Mouse (Mus musculus) embryonic facial prominence, embryonic 12.5 days (tissue): ENCODE measurements around the gene Chchd6. TPM values are rescaled to one million over a fixed set of nuclear protein-coding genes. Genes with fewer than 3 reads are reported as not detected.

Source experiments
- polyA plus RNA-seq: library from polyadenylated mRNA; unstranded; fragments of >200 nt; fragmentation: Nextera tagmentation; extraction: Ambion mirVana; gene quantifications from 2 replicates; pipeline ENCODE4 v1.2.1, GENCODE M21; 2016

Chchd6 gene
- polyA plus RNA-seq, 1 experiment from 2014 or later, result 55.9 TPM

Other genes starting within 250 kb of the Chchd6 start
- gene Plxna1, start 233.0 kb downstream of the Chchd6 start, polyA plus RNA-seq, result 35.0 and 37.1 TPM in 2 replicates
- 11.5 and 12.5 TPM in 2 replicates for gene Txnrd3, start 48.3 kb upstream of the Chchd6 start, polyA plus RNA-seq
- not detected in 2 replicates for gene Vmn1r40, start 111.9 kb upstream of the Chchd6 start, polyA plus RNA-seq
- gene Vmn1r41, start 145.1 kb upstream of the Chchd6 start, polyA plus RNA-seq, result not detected in 2 replicates